7 mouse cellular contexts compared by ENCODE assay signal in the genomic region with DNA sequence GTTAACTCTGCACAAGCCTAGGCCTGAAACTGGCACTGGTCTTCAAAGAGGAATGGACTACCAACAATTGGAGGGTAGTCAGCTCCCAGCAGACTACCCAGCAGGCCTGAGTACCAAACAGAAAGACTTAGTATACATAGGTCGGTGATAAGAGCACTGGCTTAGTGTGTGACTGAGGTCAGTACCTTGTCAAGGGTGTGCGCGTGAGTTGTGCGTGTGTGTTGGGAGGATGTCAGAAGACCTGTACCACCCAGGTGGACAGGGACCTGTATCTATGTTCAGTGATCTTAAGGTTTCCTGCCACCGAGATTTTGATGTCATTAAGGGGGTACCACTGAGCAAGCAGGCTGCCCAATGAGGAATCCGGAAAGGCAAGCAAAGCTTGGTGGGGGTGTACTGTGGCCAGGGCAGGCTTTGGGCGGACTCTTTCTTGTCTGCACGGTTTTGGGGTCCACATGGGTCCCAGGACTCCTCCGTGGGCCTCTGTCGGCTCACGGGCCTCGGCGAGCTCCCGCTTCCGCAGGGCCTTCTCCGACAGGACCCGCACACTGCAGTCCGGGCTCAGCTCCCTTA. TPM values are rescaled to one million over a fixed set of nuclear protein-coding genes. Genes with fewer than 3 reads are reported as not detected.
DNase-seq lines count a peak whose midpoint lies in the region; ATAC-seq and TF ChIP-seq lines count a peak whose summit lies in the region.

No protein-coding gene starts in this region.

- no peaks in the 10 kb centered on the region for H3K36me3 ChIP-seq in hindbrain, embryonic 14.5 days (replicated peaks; ENCODE audit: control insufficient read depth, insufficient read depth)
- H3K36me3 ChIP-seq in midbrain, embryonic 16.5 days (ENCODE audit: control insufficient read depth, insufficient read depth, low read length) = no peaks in the 10 kb centered on the region

- DNase-seq in layer of hippocampus, adult 2 months (ENCODE audit: low spot score in 2 of 2) = no peak
- no peak for DNase-seq in layer of hippocampus, adult 8-10 months (ENCODE audit: low spot score in 2 of 2)
- DNase-seq in hindbrain, embryonic 14.5 days (ENCODE audit: low spot score) = peak; percentile 34
- DNase-seq in urinary bladder, postnatal 36 days (ENCODE audit: low spot score in 2 of 2) = no peak
- DNase-seq in left cerebral cortex, adult 18-20 months (ENCODE audit: low spot score in 2 of 2) = no peak

- H3K4me2 ChIP-seq in hindbrain, embryonic 14.5 days (replicated peaks) = peak overlapping the region; percentile 95
- H3K4me2 ChIP-seq in midbrain, embryonic 16.5 days (ENCODE audit: low read length) = peak overlapping the region; percentile 87

- peaks cover 11% of the 10 kb centered on the region for H3K4me1 ChIP-seq in hindbrain, embryonic 14.5 days (replicated peaks; ENCODE audit: control insufficient read depth, insufficient read depth, low read length)
- peaks cover 5% of the 10 kb centered on the region; the same call in 1 of the 2 replicates for H3K4me1 ChIP-seq in midbrain, embryonic 16.5 days (ENCODE audit: control insufficient read depth, insufficient read depth, low read length)

- no peaks in the 10 kb centered on the region for H3K27me3 ChIP-seq in hindbrain, embryonic 14.5 days (ENCODE audit: control insufficient read depth, insufficient read depth, low read length)
- no peaks in the 10 kb centered on the region; the same call in 1 of the 2 replicates for H3K27me3 ChIP-seq in midbrain, embryonic 16.5 days (ENCODE audit: control insufficient read depth, insufficient read depth, low read depth, low read length)

- peak overlapping the region; percentile 99 for H3K27ac ChIP-seq in layer of hippocampus, adult 2 months
- H3K27ac ChIP-seq in hindbrain, embryonic 14.5 days = peak overlapping the region; percentile 98
- peak overlapping the region; percentile 97 for H3K27ac ChIP-seq in midbrain, embryonic 16.5 days (ENCODE audit: low read length)

- ATAC-seq in common myeloid progenitor, adult 5-6 weeks (replicated peaks; ENCODE audit: low read depth, poor library complexity, severe bottlenecking) = peak; percentile 42
- no peak; the same call in 1 of the 2 replicates for ATAC-seq in hindbrain, embryonic 14.5 days (ENCODE audit: low FRiP score)
- peak; percentile 43 for ATAC-seq in midbrain, embryonic 16.5 days

- peak overlapping the region; percentile 96 for H3K9ac ChIP-seq in hindbrain, embryonic 14.5 days
- peak overlapping the region; percentile 96 for H3K9ac ChIP-seq in midbrain, embryonic 16.5 days (ENCODE audit: low read depth, low read length)

- WGBS in hindbrain, embryonic 14.5 days = 16% methylated on average over 18 of the region's 18 CpGs
- 13% methylated on average over 18 of the region's 18 CpGs for WGBS in midbrain, embryonic 16.5 days

- H3K9me3 ChIP-seq in hindbrain, embryonic 14.5 days (ENCODE audit: control insufficient read depth, low read length) = no peaks in the 10 kb centered on the region
- no peaks in the 10 kb centered on the region for H3K9me3 ChIP-seq in midbrain, embryonic 16.5 days (replicated peaks; ENCODE audit: control insufficient read depth, low read length, poor library complexity, severe bottlenecking)

- TF ChIP-seq CTCF in layer of hippocampus, adult 2 months (conservative IDR thresholded peaks at IDR 0.05) = no peak

- peak overlapping the region; percentile 81 for H3K4me3 ChIP-seq in layer of hippocampus, adult 2 months
- peak overlapping the region; percentile 86 for H3K4me3 ChIP-seq in hindbrain, embryonic 14.5 days (replicated peaks; ENCODE audit: low read length)
- H3K4me3 ChIP-seq in midbrain, embryonic 16.5 days (ENCODE audit: low read depth, low read length) = peak overlapping the region; percentile 75

RNA-seq across cellular contexts. Expression of a gene that starts 0.5 kb away (rescaled TPM):
- 10 to 100 TPM; 56.6 to 60.3 TPM for total RNA-seq in layer of hippocampus, adult 2 months (2021)
- total RNA-seq in layer of hippocampus, adult 8-10 months (2022) = 10 to 100 TPM; 52.5 to 57.1 (median 54.3) TPM
- total RNA-seq in common myeloid progenitor, adult 5-6 weeks (2017) = 2.4 and 3.1 TPM in 2 replicates
- polyA plus RNA-seq in hindbrain, embryonic 14.5 days (2014; fragmentation: Nextera tagmentation; extraction: Ambion mirVana) = 38.1 and 41.3 TPM in 2 replicates
- polyA plus RNA-seq in midbrain, embryonic 16.5 days (2015; fragmentation: Nextera tagmentation; extraction: Ambion mirVana) = 31.7 and 33.9 TPM in 2 replicates
- 10 to 100 TPM; 67.1 to 67.7 TPM for total RNA-seq in left cerebral cortex, adult 18-20 months (2021)

RNA-seq across cellular contexts. Expression of a gene that starts 13.9 kb away (rescaled TPM):
- 100 to 1,000 TPM; 376 to 380 TPM for total RNA-seq in layer of hippocampus, adult 2 months (2021)
- total RNA-seq in layer of hippocampus, adult 8-10 months (2022) = 100 to 1,000 TPM; 360 to 399 (median 388) TPM
- total RNA-seq in common myeloid progenitor, adult 5-6 weeks (2017) = not detected in 2 replicates
- 248 and 272 TPM in 2 replicates for polyA plus RNA-seq in hindbrain, embryonic 14.5 days (2014; fragmentation: Nextera tagmentation; extraction: Ambion mirVana)
- polyA plus RNA-seq in midbrain, embryonic 16.5 days (2015; fragmentation: Nextera tagmentation; extraction: Ambion mirVana) = 348 and 370 TPM in 2 replicates
- total RNA-seq in left cerebral cortex, adult 18-20 months (2021) = 100 to 1,000 TPM; 333 to 352 TPM

RNA-seq across cellular contexts. Expression of a gene that starts 58.8 kb away (rescaled TPM):
- total RNA-seq in layer of hippocampus, adult 2 months (2021) = 100 to 1,000 TPM; 270 to 283 TPM
- 100 to 1,000 TPM; 246 to 315 (median 277) TPM for total RNA-seq in layer of hippocampus, adult 8-10 months (2022)
- not detected in 2 replicates for total RNA-seq in common myeloid progenitor, adult 5-6 weeks (2017)
- 116 and 126 TPM in 2 replicates for polyA plus RNA-seq in hindbrain, embryonic 14.5 days (2014; fragmentation: Nextera tagmentation; extraction: Ambion mirVana)
- 134 and 138 TPM in 2 replicates for polyA plus RNA-seq in midbrain, embryonic 16.5 days (2015; fragmentation: Nextera tagmentation; extraction: Ambion mirVana)
- 100 to 1,000 TPM; 255 to 265 TPM for total RNA-seq in left cerebral cortex, adult 18-20 months (2021)

Comparison
In these comparisons a context has a peak if more than half of its experiments do, and no peak if none do; other contexts are left out.
1. RNA of a gene that starts 0.5 kb away (total RNA-seq): 67.1 to 67.7 TPM in left cerebral cortex, adult 18-20 months, 56.6 to 60.3 TPM in layer of hippocampus, adult 2 months and 52.5 to 57.1 TPM in layer of hippocampus, adult 8-10 months; 2.4 to 3.1 TPM in common myeloid progenitor, adult 5-6 weeks; every median in the first group is over 10 times any median in the second.
2. RNA of a gene that starts 13.9 kb away (total RNA-seq): 360 to 399 TPM in layer of hippocampus, adult 8-10 months, 376 to 380 TPM in layer of hippocampus, adult 2 months and 333 to 352 TPM in left cerebral cortex, adult 18-20 months; not detected in common myeloid progenitor, adult 5-6 weeks; every median in the first group is over 100 times any median in the second.
3. RNA of a gene that starts 58.8 kb away (total RNA-seq): 246 to 315 TPM in layer of hippocampus, adult 8-10 months, 270 to 283 TPM in layer of hippocampus, adult 2 months and 255 to 265 TPM in left cerebral cortex, adult 18-20 months; not detected in common myeloid progenitor, adult 5-6 weeks; every median in the first group is over 100 times any median in the second.
4. Peak in every context shown above with its lines, with median percentiles within 50 percentile points of each other: H3K27ac ChIP-seq and H3K4me3 ChIP-seq.